Mouse (Mus musculus) erythroblast, embryonic 14.5 days (primary cell): ENCODE measurements around the gene Lhpp.

Experiments used
- GATA1 ChIP-seq: IDR thresholded peaks from 2 replicates; pipeline ENCODE4 v1.6.1; 2012; ENCODE audit warnings: low read length, inconsistent platforms, mixed read lengths
- TAL1 ChIP-seq: IDR thresholded peaks from 3 replicates; pipeline ENCODE4 v1.6.1; 2012; ENCODE audit warnings: low read length, inconsistent platforms, mixed read lengths

GRCm38 (mm10) chr7:132659633-132660032, 49.2 kb downstream of the Lhpp start:
- TF ChIP-seq GATA1 = no peak
- TF ChIP-seq TAL1 = no peak
